Mouse (Mus musculus) hindbrain, embryonic 10.5 days (tissue): ENCODE results near the gene Ppp1r14b. TPM values are rescaled to one million over a fixed set of nuclear protein-coding genes. Genes with fewer than 3 reads are reported as not detected.
A peak's percentile ranks its signal among the peaks of the same experiment; 100 is the strongest.

Source experiments
- DNase-seq: peaks from one replicate; pipeline ENCODE4 v3.0.0-alpha.2; 2017; ENCODE audit warnings: low spot score
- H3K27ac ChIP-seq: fragments of 300-500 bp; sonication (generic); 2 replicates; pipeline ENCODE4 v1.5.1; 2016; ENCODE audit warnings: mild to moderate bottlenecking, moderate library complexity
- H3K27me3 ChIP-seq: fragments of 300-500 bp; sonication (generic); 2 replicates; pipeline ENCODE4 v1.6.1; 2016; ENCODE audit warnings: mild to moderate bottlenecking; ENCODE audit not compliant: poor library complexity, insufficient read depth, severe bottlenecking
- H3K36me3 ChIP-seq: fragments of 300-500 bp; sonication (generic); 2 replicates; pipeline ENCODE4 v1.6.1; 2016; ENCODE audit warnings: mild to moderate bottlenecking, moderate library complexity
- H3K4me1 ChIP-seq: fragments of 300-500 bp; sonication (generic); replicated peaks from 2 replicates; pipeline ENCODE4 v1.6.1; 2016; ENCODE audit warnings: mild to moderate bottlenecking
- H3K4me3 ChIP-seq: fragments of 300-500 bp; sonication (generic); 2 replicates; pipeline ENCODE4 v1.5.1; 2016; ENCODE audit warnings: mild to moderate bottlenecking, moderate library complexity
- H3K9me3 ChIP-seq: fragments of 300-500 bp; sonication (generic); 2 replicates; pipeline ENCODE4 v1.6.1; 2016; ENCODE audit warnings: mild to moderate bottlenecking, moderate library complexity
- WGBS: fragments of 180-500 bp; shearing (Covaris S2); methylation state at CpG from one replicate; pipeline ENCODE4 v1.1.7; 2016; 5-methylcytosine and 5-hydroxymethylcytosine counted together
- polyA plus RNA-seq: library from polyadenylated mRNA; unstranded; fragments of >200 nt; fragmentation: Nextera tagmentation; extraction: Ambion mirVana; gene quantifications from 2 replicates; pipeline ENCODE4 v1.2.1, GENCODE M21; 2016

The Ppp1r14b gene
- polyA plus RNA-seq, 1 experiment from 2014 or later = 186 TPM

DNA sequence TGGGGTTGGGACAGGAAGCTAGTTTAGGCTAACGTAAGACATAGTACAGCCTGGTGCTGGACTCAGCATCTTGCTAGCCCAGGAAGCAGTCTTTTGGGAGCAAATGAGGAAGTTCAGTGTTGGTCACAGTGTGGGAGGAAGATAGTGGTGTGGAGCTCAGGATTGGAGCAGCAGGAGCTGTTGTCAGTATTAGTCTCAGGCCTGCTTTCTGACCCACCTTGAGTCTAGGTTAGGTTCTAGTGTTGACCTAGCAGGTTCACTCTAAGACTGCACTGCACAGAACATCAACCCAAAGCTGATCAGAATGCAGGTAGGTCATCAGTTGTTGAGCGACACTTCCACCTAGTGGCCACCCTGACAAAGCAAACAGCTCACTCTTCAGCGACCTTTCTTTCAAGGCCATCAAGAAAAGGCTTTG, 45.5 kb downstream of the Ppp1r14b start:
- Histone ChIP-seq H3K4me1 (no peaks in the 10 kb centered on the region), H3K27me3 (no peaks in the 10 kb centered on the region), H3K27ac (no peak overlapping the region), H3K36me3 (peaks cover 94% of the 10 kb centered on the region), H3K4me3 (no peak overlapping the region), H3K9me3 (no peaks in the 10 kb centered on the region)
- DNase-seq = peak; percentile 40
- WGBS = 52% methylated on average over 3 of the region's 3 CpGs

Other genes with a start within 250 kb of the Ppp1r14b start
- 6.2 and 7.7 TPM in 2 replicates for gene Rps6ka4, start 134.3 kb upstream of the Ppp1r14b start, polyA plus RNA-seq
- 0.37 and 1.2 TPM in 2 replicates for gene Ccdc88b, start 116.8 kb upstream of the Ppp1r14b start, polyA plus RNA-seq
- gene Trmt112, start 65.3 kb upstream of the Ppp1r14b start, polyA plus RNA-seq = 148 and 157 TPM in 2 replicates
- gene Prdx5, start 64.9 kb upstream of the Ppp1r14b start, polyA plus RNA-seq = 155 and 196 TPM in 2 replicates
- 8.4 and 12.0 TPM in 2 replicates for gene Esrra, start 53.2 kb upstream of the Ppp1r14b start, polyA plus RNA-seq
- gene Catsperz, start 49.6 kb upstream of the Ppp1r14b start, polyA plus RNA-seq = 0.46 TPM in 1 of 2 replicates, not detected in the other
- gene Kcnk4, start 40.5 kb upstream of the Ppp1r14b start, polyA plus RNA-seq = not detected in 2 replicates
- 63.1 and 75.5 TPM in 2 replicates for gene Bad, start 33.1 kb upstream of the Ppp1r14b start, polyA plus RNA-seq
- gene Gpr137, start 32.5 kb upstream of the Ppp1r14b start, polyA plus RNA-seq = 31.2 and 40.9 TPM in 2 replicates
- 22.3 and 28.3 TPM in 2 replicates for gene Plcb3, start 1.5 kb downstream of the Ppp1r14b start, polyA plus RNA-seq
- 119 and 121 TPM in 2 replicates for gene Fkbp2, start 5.5 kb downstream of the Ppp1r14b start, polyA plus RNA-seq
- 35.6 and 36.2 TPM in 2 replicates for gene Vegfb, start 12.7 kb downstream of the Ppp1r14b start, polyA plus RNA-seq
- gene Dnajc4, start 17.6 kb downstream of the Ppp1r14b start, polyA plus RNA-seq = 18.7 and 23.3 TPM in 2 replicates
- gene Nudt22, start 21.1 kb downstream of the Ppp1r14b start, polyA plus RNA-seq = 20.6 and 23.2 TPM in 2 replicates
- gene Trpt1, start 21.2 kb downstream of the Ppp1r14b start, polyA plus RNA-seq = 9.9 and 13.5 TPM in 2 replicates
- gene Fermt3, start 44.5 kb downstream of the Ppp1r14b start, polyA plus RNA-seq = 8.7 and 10.1 TPM in 2 replicates
- gene Stip1, start 65.0 kb downstream of the Ppp1r14b start, polyA plus RNA-seq = 372 and 451 TPM in 2 replicates
- 2.9 and 3.4 TPM in 2 replicates for gene Macrod1, start 81.8 kb downstream of the Ppp1r14b start, polyA plus RNA-seq
- gene Flrt1, start 130.8 kb downstream of the Ppp1r14b start, polyA plus RNA-seq = 3.1 and 4.0 TPM in 2 replicates
- 273 and 309 TPM in 2 replicates for gene Otub1, start 231.3 kb downstream of the Ppp1r14b start, polyA plus RNA-seq
- gene Cox8a, start 242.6 kb downstream of the Ppp1r14b start, polyA plus RNA-seq = 914 and 944 TPM in 2 replicates